Mouse (Mus musculus): ENCODE data around the gene Slc19a1. TPM values are rescaled to one million over a fixed set of nuclear protein-coding genes. Genes with fewer than 3 reads are reported as not detected.
A peak's percentile ranks its signal among the peaks of the same experiment; 100 is the strongest.

Slc19a1 gene
- total RNA-seq, 1 experiment: 32.4 TPM

DNA sequence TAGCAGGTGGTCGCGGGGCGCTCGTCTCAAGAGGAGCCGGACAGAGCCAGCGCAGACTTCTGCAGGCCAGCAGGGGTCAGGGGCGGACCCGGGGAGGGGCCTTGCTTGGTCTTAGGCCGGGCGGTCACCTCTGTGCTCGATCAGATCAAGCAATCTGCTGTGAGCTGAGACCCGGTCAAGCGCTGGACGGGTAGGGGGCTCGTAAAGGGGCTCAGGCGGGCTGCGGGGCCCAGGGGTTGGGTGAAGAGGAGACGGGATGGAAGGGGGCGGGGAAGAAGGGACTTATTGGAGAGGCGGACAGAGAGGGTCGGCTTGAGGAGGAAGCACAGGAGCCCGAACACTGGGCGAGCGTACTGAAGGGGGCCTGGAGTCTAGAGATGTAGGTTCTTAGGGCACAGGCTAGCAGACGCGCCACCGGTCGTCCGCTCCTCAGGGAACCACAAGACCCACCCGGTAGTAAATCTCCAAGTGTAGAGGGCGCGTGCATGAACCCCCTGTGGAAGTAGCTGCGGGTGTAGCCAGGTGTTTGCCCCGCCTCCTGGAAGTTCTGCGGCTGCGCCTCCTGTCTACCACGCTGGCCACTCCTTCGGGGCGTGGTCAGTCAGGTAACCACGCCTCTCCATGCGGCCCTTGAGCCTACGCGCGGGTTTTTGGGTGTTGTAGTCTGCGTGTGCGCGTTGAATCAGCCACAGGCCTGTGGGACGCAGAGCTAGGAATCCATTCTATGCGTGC is 716 bp downstream of the Slc19a1 start:
- TF ChIP-seq ZNF384 (IDR thresholded peaks at IDR 0.05; ENCODE audit: low read depth, low read length) (no peak), ZC3H11A (IDR thresholded peaks at IDR 0.05; ENCODE audit: borderline replicate concordance, low read depth, low read length) (no peak), MAFK (IDR thresholded peaks at IDR 0.05; ENCODE audit: insufficient read depth, low read depth, low read length) (no peak), CHD2 (IDR thresholded peaks at IDR 0.05; ENCODE audit: low read depth, low read length) (no peak), HCFC1 (IDR thresholded peaks at IDR 0.05; ENCODE audit: borderline replicate concordance, insufficient read depth, low read length) (peak; percentile 87)
- DNase-seq (ENCODE audit: low read depth, low spot score): peak; percentile 95
- Histone ChIP-seq H3K4me1 (ENCODE audit: control insufficient read depth in 2 of 2, insufficient read depth in 2 of 2, low read length in 2 of 2, poor library complexity in 1 of 2) (peaks cover 3 to 9% of the 10 kb centered on the region in 2 experiments; a peak in 2 of 4 replicates), H3K9ac (ENCODE audit: insufficient read depth, low read depth, low read length, poor library complexity, severe bottlenecking) (peak overlapping the region; percentile 86), H3K4me3 (ENCODE audit: insufficient read depth in 1 of 2, low read depth in 1 of 2, low read length in 2 of 2, poor library complexity in 1 of 2, severe bottlenecking in 1 of 2) (peak overlapping the region; percentile 88 to 95), H3K9me3 (ENCODE audit: control insufficient read depth, insufficient read depth, low read depth, low read length) (no peaks in the 10 kb centered on the region), H3K36me3 (ENCODE audit: control insufficient read depth, insufficient read depth, low read length, poor library complexity, severe bottlenecking) (peaks cover 2% of the 10 kb centered on the region; the same call in 1 of the 2 replicates), H3K27ac (ENCODE audit: insufficient read depth, low read depth, low read length, poor library complexity, severe bottlenecking) (no peak overlapping the region)
- in situ Hi-C loops (cut with MboI; ENCODE audit: low sequenced_read_pairs in 2 of 2, unreplicated experiment in 2 of 2): no loop called here

DNA sequence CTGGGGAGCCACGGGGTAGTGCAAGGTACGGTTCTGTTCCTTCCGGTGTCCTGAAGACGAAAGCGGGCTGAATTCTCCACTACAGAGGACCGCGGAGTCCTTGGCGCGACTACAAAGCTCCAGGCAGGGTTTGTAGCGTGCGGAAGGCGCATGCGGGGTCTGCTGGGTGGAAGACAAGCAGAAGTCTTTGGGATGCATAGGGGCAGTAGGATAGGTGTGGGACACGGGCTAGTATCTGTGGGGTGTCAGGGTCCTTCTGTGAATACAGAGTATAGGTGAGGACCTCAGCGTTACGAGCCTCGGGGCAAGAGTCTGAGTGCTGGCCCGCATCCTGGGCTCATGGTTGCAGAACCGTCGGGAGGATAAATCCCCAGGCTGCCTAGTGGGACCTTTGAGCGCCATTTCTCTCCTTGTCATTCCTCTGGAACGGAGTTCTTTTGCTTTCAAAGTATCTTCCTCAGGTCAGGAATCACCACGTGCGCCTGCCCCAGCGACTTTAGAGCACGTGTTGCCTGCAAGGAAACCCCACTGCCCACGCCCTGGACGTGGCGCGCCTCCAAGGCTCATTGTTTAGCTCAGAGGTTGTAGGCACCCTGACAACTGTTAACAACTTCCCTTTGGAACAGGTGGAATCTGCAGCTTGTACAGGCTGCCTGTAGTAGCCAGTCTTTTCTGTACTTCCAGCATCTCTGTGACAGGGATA is 1.4 kb downstream of the Slc19a1 start:
- TF ChIP-seq ZC3H11A (IDR thresholded peaks at IDR 0.05; ENCODE audit: borderline replicate concordance, low read depth, low read length) (no peak), ZNF384 (IDR thresholded peaks at IDR 0.05; ENCODE audit: low read depth, low read length) (no peak), MAFK (IDR thresholded peaks at IDR 0.05; ENCODE audit: insufficient read depth, low read depth, low read length) (no peak), CHD2 (IDR thresholded peaks at IDR 0.05; ENCODE audit: low read depth, low read length) (no peak), HCFC1 (IDR thresholded peaks at IDR 0.05; ENCODE audit: borderline replicate concordance, insufficient read depth, low read length) (no peak)
- peak overlapping the region; percentile 88 to 95 for H3K4me3 ChIP-seq (ENCODE audit: insufficient read depth in 1 of 2, low read depth in 1 of 2, low read length in 2 of 2, poor library complexity in 1 of 2, severe bottlenecking in 1 of 2)
- no peak overlapping the region for H3K27ac ChIP-seq (ENCODE audit: insufficient read depth, low read depth, low read length, poor library complexity, severe bottlenecking)
- H3K36me3 ChIP-seq (ENCODE audit: control insufficient read depth, insufficient read depth, low read length, poor library complexity, severe bottlenecking): peaks cover 2% of the 10 kb centered on the region; the same call in 1 of the 2 replicates
- in situ Hi-C loops (cut with MboI; ENCODE audit: low sequenced_read_pairs in 2 of 2, unreplicated experiment in 2 of 2): no loop called here
- H3K4me1 ChIP-seq (ENCODE audit: control insufficient read depth in 2 of 2, insufficient read depth in 2 of 2, low read length in 2 of 2, poor library complexity in 1 of 2): peaks cover 3 to 9% of the 10 kb centered on the region in 2 experiments; a peak in 2 of 4 replicates
- no peaks in the 10 kb centered on the region for H3K9me3 ChIP-seq (ENCODE audit: control insufficient read depth, insufficient read depth, low read depth, low read length)
- no peak for DNase-seq (ENCODE audit: low read depth, low spot score)
- peak overlapping the region; percentile 86 for H3K9ac ChIP-seq (ENCODE audit: insufficient read depth, low read depth, low read length, poor library complexity, severe bottlenecking)

DNA sequence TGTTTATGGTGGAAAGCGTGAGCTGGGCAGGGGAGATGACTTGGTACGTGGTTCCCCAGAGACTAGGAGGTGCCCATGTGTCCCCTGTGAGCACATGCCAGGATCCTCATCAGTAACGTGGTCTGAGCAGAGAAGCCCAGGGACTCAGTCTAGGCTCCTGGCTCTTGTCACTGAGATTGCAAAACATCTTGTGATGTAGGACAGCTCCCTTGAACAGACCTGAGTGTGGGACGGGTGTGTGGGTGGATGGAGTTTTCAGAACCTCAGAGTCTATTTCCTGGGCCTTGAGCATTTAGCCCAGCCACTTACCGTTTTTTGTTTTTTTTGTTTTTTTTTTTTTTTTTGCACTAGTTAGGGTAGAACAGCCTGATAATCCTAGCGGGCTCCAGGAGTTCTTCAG is 3.4 kb downstream of the Slc19a1 start:
- Histone ChIP-seq H3K9me3 (ENCODE audit: control insufficient read depth, insufficient read depth, low read depth, low read length) (no peaks in the 10 kb centered on the region), H3K36me3 (ENCODE audit: control insufficient read depth, insufficient read depth, low read length, poor library complexity, severe bottlenecking) (peaks cover 5% of the 10 kb centered on the region), H3K4me3 (ENCODE audit: insufficient read depth in 1 of 2, low read depth in 1 of 2, low read length in 2 of 2, poor library complexity in 1 of 2, severe bottlenecking in 1 of 2) (no peak overlapping the region), H3K4me1 (ENCODE audit: control insufficient read depth in 2 of 2, insufficient read depth in 2 of 2, low read length in 2 of 2, poor library complexity in 1 of 2) (peaks cover 3 to 9% of the 10 kb centered on the region in 2 experiments; a peak in 2 of 4 replicates), H3K9ac (ENCODE audit: insufficient read depth, low read depth, low read length, poor library complexity, severe bottlenecking) (no peak overlapping the region), H3K27ac (ENCODE audit: insufficient read depth, low read depth, low read length, poor library complexity, severe bottlenecking) (no peak overlapping the region)
- TF ChIP-seq HCFC1 (IDR thresholded peaks at IDR 0.05; ENCODE audit: borderline replicate concordance, insufficient read depth, low read length) (no peak), CHD2 (IDR thresholded peaks at IDR 0.05; ENCODE audit: low read depth, low read length) (no peak), MAFK (IDR thresholded peaks at IDR 0.05; ENCODE audit: insufficient read depth, low read depth, low read length) (no peak), ZC3H11A (IDR thresholded peaks at IDR 0.05; ENCODE audit: borderline replicate concordance, low read depth, low read length) (no peak), ZNF384 (IDR thresholded peaks at IDR 0.05; ENCODE audit: low read depth, low read length) (no peak)
- in situ Hi-C loops (cut with MboI; ENCODE audit: low sequenced_read_pairs in 2 of 2, unreplicated experiment in 2 of 2): no loop called here
- no peak for DNase-seq (ENCODE audit: low read depth, low spot score)

DNA sequence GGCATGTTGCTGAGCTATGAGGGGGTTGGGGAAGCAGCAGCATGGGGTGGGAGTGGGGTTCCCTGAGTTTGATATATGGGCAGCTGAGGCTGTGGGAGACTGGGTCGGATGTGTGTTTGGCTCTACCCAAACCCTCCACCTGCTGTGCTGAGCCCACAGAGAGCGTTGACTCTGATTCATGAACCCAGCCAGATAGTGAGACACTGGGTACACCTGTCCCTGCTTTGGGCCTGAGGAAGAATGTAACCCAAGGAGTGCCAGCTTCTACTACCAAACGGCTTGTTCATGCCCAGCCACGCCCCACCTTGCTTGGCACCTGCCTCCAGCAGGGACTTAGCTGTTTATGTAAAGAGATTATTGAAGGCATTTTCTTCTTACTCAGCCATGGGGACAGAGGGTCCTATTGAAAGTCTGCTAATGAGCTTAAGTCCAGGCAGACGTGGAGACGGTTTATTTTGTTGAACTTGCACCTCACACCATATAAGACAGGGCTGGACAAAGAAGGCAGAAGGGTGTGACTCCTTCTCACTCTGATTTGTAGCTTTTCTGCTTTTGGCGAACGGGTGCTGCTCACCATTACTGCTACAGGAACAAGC is 6.6 kb downstream of the Slc19a1 start:
- DNase-seq (ENCODE audit: low read depth, low spot score): no peak
- H3K4me3 ChIP-seq (ENCODE audit: insufficient read depth in 1 of 2, low read depth in 1 of 2, low read length in 2 of 2, poor library complexity in 1 of 2, severe bottlenecking in 1 of 2): no peak overlapping the region
- in situ Hi-C loops (cut with MboI; ENCODE audit: low sequenced_read_pairs in 2 of 2, unreplicated experiment in 2 of 2): no loop called here
- H3K27ac ChIP-seq (ENCODE audit: insufficient read depth, low read depth, low read length, poor library complexity, severe bottlenecking): no peak overlapping the region
- peaks cover 0 to 9% of the 10 kb centered on the region in 2 experiments; a peak in 2 of 4 replicates for H3K4me1 ChIP-seq (ENCODE audit: control insufficient read depth in 2 of 2, insufficient read depth in 2 of 2, low read length in 2 of 2, poor library complexity in 1 of 2)
- H3K9me3 ChIP-seq (ENCODE audit: control insufficient read depth, insufficient read depth, low read depth, low read length): no peaks in the 10 kb centered on the region
- peaks cover 24% of the 10 kb centered on the region for H3K36me3 ChIP-seq (ENCODE audit: control insufficient read depth, insufficient read depth, low read length, poor library complexity, severe bottlenecking)
- TF ChIP-seq ZNF384 (IDR thresholded peaks at IDR 0.05; ENCODE audit: low read depth, low read length) (no peak), CHD2 (IDR thresholded peaks at IDR 0.05; ENCODE audit: low read depth, low read length) (no peak), MAFK (IDR thresholded peaks at IDR 0.05; ENCODE audit: insufficient read depth, low read depth, low read length) (no peak), HCFC1 (IDR thresholded peaks at IDR 0.05; ENCODE audit: borderline replicate concordance, insufficient read depth, low read length) (no peak), ZC3H11A (IDR thresholded peaks at IDR 0.05; ENCODE audit: borderline replicate concordance, low read depth, low read length) (no peak)
- H3K9ac ChIP-seq (ENCODE audit: insufficient read depth, low read depth, low read length, poor library complexity, severe bottlenecking): no peak overlapping the region
